Mouse (Mus musculus) kidney, postnatal 0 days (tissue): ENCODE data around the gene Apold1. TPM values are rescaled to one million over a fixed set of nuclear protein-coding genes. Genes with fewer than 3 reads are reported as not detected.

Experiments used
- ATAC-seq: fragments of 200-750 bp; cut with Nextera tagmentation; replicated peaks from 2 replicates; pipeline ENCODE4 v1.8.0; 2017; ENCODE audit warnings: low read depth, moderate number of reproducible peaks, moderate TSS enrichment, moderate library complexity; ENCODE audit not compliant: low FRiP score
- DNase-seq: peaks from one replicate; pipeline ENCODE4 v3.0.0-alpha.2; 2016; ENCODE audit warnings: low spot score
- H3K27ac ChIP-seq: fragments of 300-500 bp; sonication (generic); 2 replicates; pipeline ENCODE4 v1.5.1; 2014; ENCODE audit warnings: mild to moderate bottlenecking
- H3K27me3 ChIP-seq: fragments of 300-500 bp; sonication (generic); 2 replicates; pipeline ENCODE4 v1.6.1; 2014; ENCODE audit warnings: low read length, mixed read lengths; ENCODE audit not compliant: insufficient read depth
- H3K36me3 ChIP-seq: fragments of 300-500 bp; sonication (generic); 2 replicates; pipeline ENCODE4 v1.6.1; 2014; ENCODE audit warnings: low read length, mixed read lengths; ENCODE audit not compliant: insufficient read depth
- H3K4me1 ChIP-seq: fragments of 300-500 bp; sonication (generic); replicated peaks from 2 replicates; pipeline ENCODE4 v1.6.1; 2014; ENCODE audit warnings: antibody characterized with exemption, low read length, mixed read lengths; ENCODE audit not compliant: insufficient read depth
- H3K4me2 ChIP-seq: fragments of 300-500 bp; sonication (generic); 2 replicates; pipeline ENCODE4 v1.6.1; 2014; ENCODE audit warnings: mild to moderate bottlenecking, low read length, moderate library complexity, mixed read lengths
- H3K4me3 ChIP-seq: fragments of 300-500 bp; sonication (generic); replicated peaks from 2 replicates; pipeline ENCODE4 v1.5.1; 2014; ENCODE audit warnings: low read depth, low read length
- H3K9ac ChIP-seq: fragments of 300-500 bp; sonication (generic); 2 replicates; pipeline ENCODE4 v1.6.1; 2014; ENCODE audit warnings: low read depth, low read length
- H3K9me3 ChIP-seq: fragments of 300-500 bp; sonication (generic); replicated peaks from 2 replicates; pipeline ENCODE4 v1.6.1; 2016; ENCODE audit warnings: low read length, inconsistent platforms, mixed read lengths
- CTCF ChIP-seq: IDR thresholded peaks from 2 replicates; pipeline ENCODE4 v1.5.1; 2016; ENCODE audit warnings: antibody characterized with exemption, low read depth, mild to moderate bottlenecking, moderate library complexity
- WGBS: fragments of 180-500 bp; shearing (Covaris S2); extraction: QIAGEN DNeasy Blood & Tissue Kit; methylation state at CpG from one replicate; pipeline ENCODE4 v1.1.7; 2014; 5-methylcytosine and 5-hydroxymethylcytosine counted together
- polyA plus RNA-seq: library from polyadenylated mRNA; unstranded; fragments of >200 nt; fragmentation: Nextera tagmentation; extraction: Ambion mirVana; gene quantifications from 2 replicates; pipeline ENCODE4 v1.2.1, GENCODE M21; 2015

The Apold1 gene
- polyA plus RNA-seq, 1 experiment from 2014 or later = 4.4 TPM

- no peak overlapping the region for H3K9ac ChIP-seq
- H3K4me1 ChIP-seq = no peaks in the 10 kb centered on the region
- H3K36me3 ChIP-seq = no peaks in the 10 kb centered on the region
- WGBS = 61% methylated on average over 3 of the region's 3 CpGs
- H3K4me2 ChIP-seq = no peak overlapping the region
- no peak for TF ChIP-seq CTCF
- DNase-seq (no peak), ATAC-seq (no peak)
- H3K27ac ChIP-seq = no peak overlapping the region
- no peaks in the 10 kb centered on the region for H3K9me3 ChIP-seq
- no peaks in the 10 kb centered on the region for H3K27me3 ChIP-seq
- no peak overlapping the region for H3K4me3 ChIP-seq
These were observed 17.3 kb downstream of the Apold1 start for GRCm38 (mm10) chr6:134998781-134999180.

GRCm38 (mm10) chr6:135000272-135000671, 18.8 kb downstream of the Apold1 start:
- Histone ChIP-seq H3K4me1 (no peaks in the 10 kb centered on the region), H3K9ac (no peak overlapping the region), H3K4me3 (no peak overlapping the region), H3K36me3 (no peaks in the 10 kb centered on the region), H3K9me3 (no peaks in the 10 kb centered on the region), H3K27ac (no peak overlapping the region), H3K27me3 (no peaks in the 10 kb centered on the region), H3K4me2 (no peak overlapping the region)
- DNase-seq (no peak), ATAC-seq (no peak)
- no peak for TF ChIP-seq CTCF
- 45% methylated on average over 4 of the region's 4 CpGs for WGBS

DNA sequence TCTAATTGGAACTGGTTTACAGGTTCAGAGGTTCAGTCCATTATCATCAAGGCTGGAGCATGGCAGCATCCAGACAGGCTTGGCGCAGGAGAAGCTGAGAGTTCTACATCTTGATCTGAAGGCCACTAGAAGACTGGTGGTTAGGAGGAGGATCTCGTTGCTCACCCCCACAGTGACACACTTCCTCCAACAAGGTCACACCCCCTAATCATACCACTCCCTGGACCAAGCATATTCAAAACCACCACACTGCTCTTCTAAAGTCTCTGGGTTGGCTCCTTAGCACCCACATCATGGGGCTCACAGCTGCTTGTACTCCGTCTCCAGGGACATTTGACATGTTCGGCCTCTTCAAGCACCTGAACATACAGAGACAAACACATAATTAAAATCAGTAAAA, 20.5 kb downstream of the Apold1 start:
- Histone ChIP-seq H3K27ac (no peak overlapping the region), H3K9ac (no peak overlapping the region), H3K4me3 (no peak overlapping the region), H3K4me1 (no peaks in the 10 kb centered on the region), H3K36me3 (no peaks in the 10 kb centered on the region), H3K4me2 (no peak overlapping the region), H3K27me3 (no peaks in the 10 kb centered on the region), H3K9me3 (no peaks in the 10 kb centered on the region)
- no peak for TF ChIP-seq CTCF
- no peak for ATAC-seq
- 85% methylated on average over 4 of the region's 4 CpGs for WGBS
- DNase-seq = no peak

DNA sequence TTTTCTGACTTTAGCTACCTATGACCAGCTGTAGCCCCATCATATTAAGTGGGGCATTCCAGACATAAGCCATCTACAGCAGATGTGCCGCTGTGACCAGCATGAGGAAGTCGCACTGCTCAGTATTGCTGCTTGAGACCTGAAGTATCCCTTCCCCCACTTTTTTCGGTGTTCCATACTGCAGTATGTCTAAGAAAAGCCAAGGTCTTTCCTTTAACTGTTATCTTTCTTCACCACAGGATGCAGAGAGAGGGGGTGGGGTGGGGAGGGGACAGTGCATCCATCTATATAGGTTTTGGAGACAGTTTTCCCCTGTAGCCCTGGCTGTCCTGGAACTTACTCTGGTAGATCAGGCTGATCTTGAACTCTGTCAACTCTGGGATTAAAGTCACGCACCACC, 24.9 kb downstream of the Apold1 start:
- no peak overlapping the region for H3K27ac ChIP-seq
- no peak overlapping the region for H3K4me3 ChIP-seq
- H3K27me3 ChIP-seq = no peaks in the 10 kb centered on the region
- TF ChIP-seq CTCF = no peak
- H3K4me1 ChIP-seq = no peaks in the 10 kb centered on the region
- H3K4me2 ChIP-seq = no peak overlapping the region
- ATAC-seq (no peak), DNase-seq (no peak)
- H3K36me3 ChIP-seq = no peaks in the 10 kb centered on the region
- H3K9me3 ChIP-seq = no peaks in the 10 kb centered on the region
- 86% methylated on average over 4 of the region's 4 CpGs for WGBS
- H3K9ac ChIP-seq = no peak overlapping the region

- H3K27ac ChIP-seq = no peak within 1 kb of the TSS
- TF ChIP-seq CTCF = peak; percentile 100
- peak within 1 kb of the TSS; percentile 61 for H3K4me3 ChIP-seq
- no peaks in the 10 kb centered on the region for H3K27me3 ChIP-seq
- peaks cover 4% of the 10 kb centered on the region; the same call in 1 of the 2 replicates for H3K4me1 ChIP-seq
- DNase-seq (peak; percentile 97), ATAC-seq (peak; percentile 91)
- no peaks in the 10 kb centered on the region for H3K9me3 ChIP-seq
- peaks cover 20% of the 10 kb centered on the region for H3K36me3 ChIP-seq
- peak within 1 kb of the TSS; percentile 78 for H3K9ac ChIP-seq
- WGBS = 5% methylated on average over 19 of the region's 19 CpGs
- H3K4me2 ChIP-seq = peak within 1 kb of the TSS; percentile 61
These were observed 29.7 kb downstream of the Apold1 start, which contains the start of gene Ddx47 for GRCm38 (mm10) chr6:135011048-135011733. Gene Ddx47 (plus strand): TSS chr6:135011612.

- Histone ChIP-seq H3K9me3 (no peaks in the 10 kb centered on the region), H3K4me2 (peak overlapping the region; percentile 61), H3K27ac (no peak overlapping the region), H3K27me3 (no peaks in the 10 kb centered on the region), H3K9ac (peak overlapping the region; percentile 78), H3K4me1 (peaks cover 4% of the 10 kb centered on the region; the same call in 1 of the 2 replicates), H3K36me3 (peaks cover 25% of the 10 kb centered on the region), H3K4me3 (peak overlapping the region; percentile 61)
- WGBS = under 1% methylated on average over 14 of the region's 14 CpGs
- no peak for TF ChIP-seq CTCF
- no peak for DNase-seq
- peak; percentile 66 for ATAC-seq
These were observed 30.2 kb downstream of the Apold1 start for GRCm38 (mm10) chr6:135011734-135012116.
